Mouse (Mus musculus): Measurements from ENCODE around the gene Pald1.

The Pald1 gene

GRCm38 (mm10) chr10:61273844-61274215, 109.5 kb downstream of the Pald1 start:
- DNase-seq = no peak

DNA sequence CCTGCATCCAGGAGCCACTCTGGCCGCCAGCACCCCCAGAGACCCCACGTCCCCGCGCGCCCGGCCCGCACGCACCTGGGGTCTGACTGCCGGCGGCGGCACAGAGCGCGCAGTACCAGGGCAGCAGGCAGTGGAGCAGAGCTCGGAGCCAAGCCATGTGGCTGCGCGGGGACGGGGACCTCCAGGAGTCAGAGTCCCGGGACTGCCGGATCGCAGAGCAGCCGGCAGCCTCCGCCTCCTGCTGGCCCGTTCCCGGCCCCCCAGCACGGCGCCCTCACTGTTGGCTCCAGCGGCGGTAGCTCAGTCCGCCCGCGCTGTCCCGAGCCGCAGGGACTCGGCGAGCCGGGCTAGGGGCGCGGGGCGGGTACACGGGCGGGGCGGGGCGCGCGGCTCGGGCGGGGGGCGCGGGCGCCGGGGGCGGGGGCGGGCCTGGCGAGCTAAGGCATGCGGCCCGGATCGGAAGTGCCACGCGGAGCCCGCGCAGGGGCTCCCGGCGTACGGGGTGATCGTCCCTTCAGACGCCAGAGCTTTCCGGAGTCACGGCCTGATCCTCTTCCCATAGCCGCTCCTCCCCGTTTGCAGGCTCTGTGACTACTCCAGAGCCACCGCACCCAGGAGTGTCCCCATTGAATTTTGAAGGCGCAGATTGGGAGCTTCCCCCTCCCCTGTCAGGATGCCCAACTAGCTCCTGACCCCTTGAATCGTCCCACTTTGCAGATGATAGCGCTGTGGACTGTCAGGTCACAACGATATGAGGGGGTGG, 110.1 kb downstream of the Pald1 start, which contains the start of gene Adamts14:
Gene Adamts14, minus strand, starts transcription at position 358 of the 763 bp plus-strand sequence.
- DNase-seq = no peak

- DNase-seq = no peak
Measured at GRCm38 (mm10) chr10:61272631-61273030, 110.7 kb downstream of the Pald1 start.

GRCm38 (mm10) chr10:61272089-61272626, 111.2 kb downstream of the Pald1 start:
- no peak for DNase-seq
